Mouse (Mus musculus): ENCODE data around the gene Lonp1. TPM values are rescaled to one million over a fixed set of nuclear protein-coding genes. Genes with fewer than 3 reads are reported as not detected.

The Lonp1 gene
- polyA plus RNA-seq, 1 experiment from 2014 or later, result 33.3 TPM

GRCm38 (mm10) chr17:56663659-56664058 lies 37.0 kb upstream of the Lonp1 start:
- WGBS, result 54% methylated on average over 3 of the region's 3 CpGs
- Histone ChIP-seq H3K9ac (ENCODE audit: low read length) (no peak overlapping the region), H3K4me1 (ENCODE audit: control insufficient read depth, insufficient read depth, low read length) (0 out of 2 replicates have a peak, but pooled peaks cover 4% of the 10 kb centered on the region), H3K27ac (ENCODE audit: low read depth, low read length) (no peak overlapping the region), H3K4me3 (ENCODE audit: low read depth, low read length) (no peak overlapping the region), H3K4me2 (ENCODE audit: low read length) (no peak overlapping the region), H3K36me3 (ENCODE audit: control insufficient read depth, insufficient read depth, low read length) (no peaks in the 10 kb centered on the region), H3K9me3 (replicated peaks; ENCODE audit: control insufficient read depth, low read length) (no peaks in the 10 kb centered on the region), H3K27me3 (replicated peaks; ENCODE audit: control insufficient read depth, insufficient read depth, low read length) (no peaks in the 10 kb centered on the region)
- DNase-seq (ENCODE audit: low spot score) (no peak), ATAC-seq (no peak)

- ATAC-seq (no peak), DNase-seq (ENCODE audit: low spot score) (no peak)
- Histone ChIP-seq H3K27me3 (replicated peaks; ENCODE audit: control insufficient read depth, insufficient read depth, low read length) (no peaks in the 10 kb centered on the region), H3K27ac (ENCODE audit: low read depth, low read length) (no peak overlapping the region), H3K9me3 (replicated peaks; ENCODE audit: control insufficient read depth, low read length) (no peaks in the 10 kb centered on the region), H3K4me2 (ENCODE audit: low read length) (no peak overlapping the region), H3K4me1 (ENCODE audit: control insufficient read depth, insufficient read depth, low read length) (no peaks in the 10 kb centered on the region), H3K9ac (ENCODE audit: low read length) (no peak overlapping the region), H3K4me3 (ENCODE audit: low read depth, low read length) (no peak overlapping the region), H3K36me3 (ENCODE audit: control insufficient read depth, insufficient read depth, low read length) (no peaks in the 10 kb centered on the region)
- WGBS, result 88% methylated on average over 6 of the region's 6 CpGs
Observed at GRCm38 (mm10) chr17:56656171-56656570, 29.5 kb upstream of the Lonp1 start.

GRCm38 (mm10) chr17:56655311-56655710 lies 28.6 kb upstream of the Lonp1 start:
- Histone ChIP-seq H3K27ac (ENCODE audit: low read depth, low read length) (no peak overlapping the region), H3K9ac (ENCODE audit: low read length) (no peak overlapping the region), H3K36me3 (ENCODE audit: control insufficient read depth, insufficient read depth, low read length) (no peaks in the 10 kb centered on the region), H3K4me1 (ENCODE audit: control insufficient read depth, insufficient read depth, low read length) (no peaks in the 10 kb centered on the region), H3K9me3 (replicated peaks; ENCODE audit: control insufficient read depth, low read length) (no peaks in the 10 kb centered on the region), H3K4me3 (ENCODE audit: low read depth, low read length) (no peak overlapping the region), H3K27me3 (replicated peaks; ENCODE audit: control insufficient read depth, insufficient read depth, low read length) (no peaks in the 10 kb centered on the region), H3K4me2 (ENCODE audit: low read length) (no peak overlapping the region)
- no peak for DNase-seq (ENCODE audit: low spot score)
- no peak for ATAC-seq
- 89% methylated on average over 3 of the region's 3 CpGs for WGBS

GRCm38 (mm10) chr17:56654771-56655170 lies 28.1 kb upstream of the Lonp1 start:
- no peaks in the 10 kb centered on the region for H3K4me1 ChIP-seq (ENCODE audit: control insufficient read depth, insufficient read depth, low read length)
- no peak overlapping the region for H3K9ac ChIP-seq (ENCODE audit: low read length)
- WGBS, result 72% methylated on average over 2 of the region's 2 CpGs
- no peaks in the 10 kb centered on the region for H3K27me3 ChIP-seq (replicated peaks; ENCODE audit: control insufficient read depth, insufficient read depth, low read length)
- no peak overlapping the region for H3K27ac ChIP-seq (ENCODE audit: low read depth, low read length)
- H3K4me3 ChIP-seq (ENCODE audit: low read depth, low read length), result no peak overlapping the region
- no peak overlapping the region for H3K4me2 ChIP-seq (ENCODE audit: low read length)
- no peaks in the 10 kb centered on the region for H3K36me3 ChIP-seq (ENCODE audit: control insufficient read depth, insufficient read depth, low read length)
- ATAC-seq, result no peak
- no peak for DNase-seq (ENCODE audit: low spot score)
- H3K9me3 ChIP-seq (replicated peaks; ENCODE audit: control insufficient read depth, low read length), result no peaks in the 10 kb centered on the region

- H3K9me3 ChIP-seq (replicated peaks; ENCODE audit: control insufficient read depth, low read length), result no peaks in the 10 kb centered on the region
- H3K9ac ChIP-seq (ENCODE audit: low read length), result no peak overlapping the region
- 37% methylated on average over 10 of the region's 10 CpGs for WGBS
- ATAC-seq, result no peak
- no peaks in the 10 kb centered on the region for H3K4me1 ChIP-seq (ENCODE audit: control insufficient read depth, insufficient read depth, low read length)
- H3K4me3 ChIP-seq (ENCODE audit: low read depth, low read length), result no peak overlapping the region
- H3K27ac ChIP-seq (ENCODE audit: low read depth, low read length), result no peak overlapping the region
- H3K4me2 ChIP-seq (ENCODE audit: low read length), result no peak overlapping the region
- no peak for DNase-seq (ENCODE audit: low spot score)
- no peaks in the 10 kb centered on the region for H3K36me3 ChIP-seq (ENCODE audit: control insufficient read depth, insufficient read depth, low read length)
- H3K27me3 ChIP-seq (replicated peaks; ENCODE audit: control insufficient read depth, insufficient read depth, low read length), result no peaks in the 10 kb centered on the region
Observed at GRCm38 (mm10) chr17:56651801-56652200, 25.1 kb upstream of the Lonp1 start.

- no peak overlapping the region for H3K27ac ChIP-seq (ENCODE audit: low read depth, low read length)
- H3K4me3 ChIP-seq (ENCODE audit: low read depth, low read length), result no peak overlapping the region
- WGBS, result 76% methylated on average over 13 of the region's 13 CpGs
- H3K27me3 ChIP-seq (replicated peaks; ENCODE audit: control insufficient read depth, insufficient read depth, low read length), result no peaks in the 10 kb centered on the region
- no peaks in the 10 kb centered on the region for H3K9me3 ChIP-seq (replicated peaks; ENCODE audit: control insufficient read depth, low read length)
- ATAC-seq (no peak), DNase-seq (ENCODE audit: low spot score) (no peak)
- no peaks in the 10 kb centered on the region for H3K4me1 ChIP-seq (ENCODE audit: control insufficient read depth, insufficient read depth, low read length)
- no peaks in the 10 kb centered on the region for H3K36me3 ChIP-seq (ENCODE audit: control insufficient read depth, insufficient read depth, low read length)
- H3K4me2 ChIP-seq (ENCODE audit: low read length), result no peak overlapping the region
- no peak overlapping the region for H3K9ac ChIP-seq (ENCODE audit: low read length)
Observed at GRCm38 (mm10) chr17:56647546-56647945, 20.9 kb upstream of the Lonp1 start.

- no peaks in the 10 kb centered on the region for H3K9me3 ChIP-seq (replicated peaks; ENCODE audit: control insufficient read depth, low read length)
- no peaks in the 10 kb centered on the region for H3K27me3 ChIP-seq (replicated peaks; ENCODE audit: control insufficient read depth, insufficient read depth, low read length)
- H3K9ac ChIP-seq (ENCODE audit: low read length), result no peak overlapping the region
- 87% methylated on average over 4 of the region's 4 CpGs for WGBS
- ATAC-seq (no peak), DNase-seq (ENCODE audit: low spot score) (no peak)
- H3K4me1 ChIP-seq (ENCODE audit: control insufficient read depth, insufficient read depth, low read length), result no peaks in the 10 kb centered on the region
- H3K36me3 ChIP-seq (ENCODE audit: control insufficient read depth, insufficient read depth, low read length), result no peaks in the 10 kb centered on the region
- H3K27ac ChIP-seq (ENCODE audit: low read depth, low read length), result no peak overlapping the region
- no peak overlapping the region for H3K4me2 ChIP-seq (ENCODE audit: low read length)
- no peak overlapping the region for H3K4me3 ChIP-seq (ENCODE audit: low read depth, low read length)
Observed at GRCm38 (mm10) chr17:56643237-56643636, 16.6 kb upstream of the Lonp1 start.

- H3K27me3 ChIP-seq (replicated peaks; ENCODE audit: control insufficient read depth, insufficient read depth, low read length), result no peaks in the 10 kb centered on the region
- H3K36me3 ChIP-seq (ENCODE audit: control insufficient read depth, insufficient read depth, low read length), result no peaks in the 10 kb centered on the region
- H3K4me1 ChIP-seq (ENCODE audit: control insufficient read depth, insufficient read depth, low read length), result no peaks in the 10 kb centered on the region
- H3K27ac ChIP-seq (ENCODE audit: low read depth, low read length), result no peak overlapping the region
- no peak overlapping the region for H3K4me2 ChIP-seq (ENCODE audit: low read length)
- no peak for DNase-seq (ENCODE audit: low spot score)
- 89% methylated on average over 6 of the region's 6 CpGs for WGBS
- H3K9me3 ChIP-seq (replicated peaks; ENCODE audit: control insufficient read depth, low read length), result no peaks in the 10 kb centered on the region
- H3K9ac ChIP-seq (ENCODE audit: low read length), result no peak overlapping the region
- H3K4me3 ChIP-seq (ENCODE audit: low read depth, low read length), result no peak overlapping the region
- no peak for ATAC-seq
Observed at GRCm38 (mm10) chr17:56634023-56634422, 7.3 kb upstream of the Lonp1 start.

GRCm38 (mm10) chr17:56631807-56632206 lies 5.1 kb upstream of the Lonp1 start:
- 63% methylated on average over 4 of the region's 4 CpGs for WGBS
- Histone ChIP-seq H3K4me2 (ENCODE audit: low read length) (no peak overlapping the region), H3K36me3 (ENCODE audit: control insufficient read depth, insufficient read depth, low read length) (no peaks in the 10 kb centered on the region), H3K27me3 (replicated peaks; ENCODE audit: control insufficient read depth, insufficient read depth, low read length) (no peaks in the 10 kb centered on the region), H3K9me3 (replicated peaks; ENCODE audit: control insufficient read depth, low read length) (no peaks in the 10 kb centered on the region), H3K4me3 (ENCODE audit: low read depth, low read length) (no peak overlapping the region), H3K4me1 (ENCODE audit: control insufficient read depth, insufficient read depth, low read length) (peaks cover 6% of the 10 kb centered on the region; the same call in 1 of the 2 replicates), H3K27ac (ENCODE audit: low read depth, low read length) (no peak overlapping the region), H3K9ac (ENCODE audit: low read length) (no peak overlapping the region)
- ATAC-seq (no peak), DNase-seq (ENCODE audit: low spot score) (no peak)
